Mouse (Mus musculus) CH12.LX (cell line): ENCODE data around the gene Hoxa11.

Experiments
- BHLHE40 ChIP-seq: IDR thresholded peaks from 2 replicates; pipeline ENCODE4 v1.6.1; 2011; ENCODE audit warnings: mild to moderate bottlenecking, low read depth, low read length, improper control_type of control experiment
- CHD1 ChIP-seq: IDR thresholded peaks from 2 replicates; pipeline ENCODE4 v1.6.1; 2012; ENCODE audit warnings: low read depth, low read length, improper control_type of control experiment, inconsistent platforms
- CHD2 ChIP-seq: IDR thresholded peaks from 2 replicates; pipeline ENCODE4 v1.6.1; 2011; ENCODE audit warnings: low read length, improper control_type of control experiment
- CTCF ChIP-seq, 2 experiments: IDR thresholded peaks in 1 of 2; conservative IDR thresholded peaks in 1 of 2; 2 replicates each; pipeline ENCODE4 v1.5.1; 2011 to 2012; ENCODE audit warnings: low read depth in 2 of 2, low read length in 2 of 2, improper control_type of control experiment in 1 of 2, inconsistent platforms in 1 of 2, mild to moderate bottlenecking in 1 of 2, moderate library complexity in 1 of 2
- E2F4 ChIP-seq: IDR thresholded peaks from 2 replicates; pipeline ENCODE4 v1.6.1; 2011; ENCODE audit warnings: low read depth, low read length, improper control_type of control experiment; ENCODE audit not compliant: insufficient replicate concordance
- EP300 ChIP-seq: IDR thresholded peaks from 2 replicates; pipeline ENCODE4 v1.6.1; 2011; ENCODE audit warnings: low read length, improper control_type of control experiment
- ETS1 ChIP-seq: conservative IDR thresholded peaks from 2 replicates; pipeline ENCODE4 v1.6.1; 2012; ENCODE audit warnings: low read depth, mild to moderate bottlenecking, inconsistent platforms, low read length, improper control_type of control experiment, moderate library complexity
- POLR2A ChIP-seq: IDR thresholded peaks from 2 replicates; pipeline ENCODE4 v1.6.1; 2011; ENCODE audit warnings: low read depth, mild to moderate bottlenecking, improper control_type of control experiment, low read length
- POLR2AphosphoS2 ChIP-seq: IDR thresholded peaks from 2 replicates; pipeline ENCODE4 v1.6.1; 2011; ENCODE audit warnings: low read depth, low read length, improper control_type of control experiment
- RAD21 ChIP-seq: IDR thresholded peaks from 2 replicates; pipeline ENCODE4 v1.6.1; 2011; ENCODE audit warnings: low read depth, mild to moderate bottlenecking, low read length, improper control_type of control experiment, moderate library complexity
- RCOR1 ChIP-seq: conservative IDR thresholded peaks from 2 replicates; pipeline ENCODE4 v1.6.1; 2012; ENCODE audit warnings: low read depth, mild to moderate bottlenecking, inconsistent platforms, low read length, improper control_type of control experiment
- SIN3A ChIP-seq: IDR thresholded peaks from 2 replicates; pipeline ENCODE4 v1.6.1; 2012; ENCODE audit warnings: low read length, improper control_type of control experiment, inconsistent platforms
- USF1 ChIP-seq: IDR thresholded peaks from 2 replicates; pipeline ENCODE4 v1.6.1; 2014; ENCODE audit warnings: low read depth, mild to moderate bottlenecking, inconsistent platforms, low read length, improper control_type of control experiment
- ZC3H11A ChIP-seq: IDR thresholded peaks from 2 replicates; pipeline ENCODE4 v1.6.1; 2012; ENCODE audit warnings: low read depth, mild to moderate bottlenecking, inconsistent platforms, low read length, improper control_type of control experiment

GRCm38 (mm10) chr6:52265913-52266665 lies 20.5 kb upstream of the Hoxa11 start:
- TF ChIP-seq POLR2AphosphoS2 (no peak), E2F4 (no peak), CTCF (conservative IDR thresholded peaks at IDR 0.05 in 1 of 2, IDR thresholded peaks at IDR 0.05 in 1 of 2; ENCODE audit: low read depth in 2 of 2, low read length in 2 of 2) (no peak), CHD1 (no peak), BHLHE40 (no peak), ZC3H11A (no peak), CHD2 (no peak), EP300 (no peak), RCOR1 (no peak), RAD21 (no peak), ETS1 (no peak), POLR2A (no peak), SIN3A (no peak), USF1 (no peak)
